Mouse (Mus musculus) cerebellum, adult 11 months (tissue): ENCODE measurements around the gene Laptm5.

ENCODE experiments used
- DNase-seq: peaks from one replicate; pipeline ENCODE4 v3.0.0; 2022

Laptm5 gene

GRCm38 (mm10) chr4:130920951-130921693 lies 8.2 kb downstream of the Laptm5 start:
- no peak for DNase-seq

- DNase-seq = no peak
Measured at GRCm38 (mm10) chr4:130921986-130922385, 9.1 kb downstream of the Laptm5 start.

GRCm38 (mm10) chr4:130926274-130926673 lies 13.3 kb downstream of the Laptm5 start:
- no peak for DNase-seq

- DNase-seq = no peak
Measured at GRCm38 (mm10) chr4:130927821-130928220, 14.9 kb downstream of the Laptm5 start.

- no peak for DNase-seq
Measured at GRCm38 (mm10) chr4:130942644-130943043, 29.7 kb downstream of the Laptm5 start.

- DNase-seq = no peak
Measured at GRCm38 (mm10) chr4:130944112-130944511, 31.2 kb downstream of the Laptm5 start, which contains the start of gene Matn1. Gene Matn1 (plus strand): TSS chr4:130944385.

GRCm38 (mm10) chr4:130944779-130945178 lies 31.9 kb downstream of the Laptm5 start:
- no peak for DNase-seq

- peak; percentile 8 for DNase-seq
Measured at GRCm38 (mm10) chr4:130947094-130947647, 34.2 kb downstream of the Laptm5 start.

- no peak for DNase-seq
Measured at GRCm38 (mm10) chr4:130949821-130950384, 37.0 kb downstream of the Laptm5 start.

GRCm38 (mm10) chr4:130952531-130952930 lies 39.6 kb downstream of the Laptm5 start:
- DNase-seq = peak; percentile 19

GRCm38 (mm10) chr4:130957156-130957555 lies 44.2 kb downstream of the Laptm5 start:
- no peak for DNase-seq

- no peak for DNase-seq
Measured at GRCm38 (mm10) chr4:130958812-130959211, 45.9 kb downstream of the Laptm5 start.

GRCm38 (mm10) chr4:130959678-130960077 lies 46.8 kb downstream of the Laptm5 start:
- DNase-seq = no peak

- DNase-seq = peak; percentile 85
Measured at GRCm38 (mm10) chr4:130960118-130960734, 47.3 kb downstream of the Laptm5 start.

- DNase-seq = no peak
Measured at GRCm38 (mm10) chr4:130971278-130971677, 58.4 kb downstream of the Laptm5 start.

GRCm38 (mm10) chr4:130972421-130972829 lies 59.5 kb downstream of the Laptm5 start:
- peak; percentile 28 for DNase-seq

GRCm38 (mm10) chr4:130973332-130974263 lies 60.7 kb downstream of the Laptm5 start:
- DNase-seq = peak; percentile 8

- DNase-seq = no peak
Measured at GRCm38 (mm10) chr4:130978981-130979380, 66.1 kb downstream of the Laptm5 start.

GRCm38 (mm10) chr4:130984416-130985182 lies 71.7 kb downstream of the Laptm5 start:
- no peak for DNase-seq
